Mouse (Mus musculus): ENCODE results near the gene Trpd52l3. TPM values are rescaled to one million over a fixed set of nuclear protein-coding genes. Genes with fewer than 3 reads are reported as not detected.
"Not testable (repeated sequence)": the region's sequence is repeated elsewhere in the genome, so short reads cannot be mapped to it uniquely, and the experiment has no call there.

Gene Trpd52l3
- not detected for total RNA-seq (2021)
- long read RNA-seq, experiment 1, result 0 reads
- long read RNA-seq, experiment 2, result 0 reads

DNA sequence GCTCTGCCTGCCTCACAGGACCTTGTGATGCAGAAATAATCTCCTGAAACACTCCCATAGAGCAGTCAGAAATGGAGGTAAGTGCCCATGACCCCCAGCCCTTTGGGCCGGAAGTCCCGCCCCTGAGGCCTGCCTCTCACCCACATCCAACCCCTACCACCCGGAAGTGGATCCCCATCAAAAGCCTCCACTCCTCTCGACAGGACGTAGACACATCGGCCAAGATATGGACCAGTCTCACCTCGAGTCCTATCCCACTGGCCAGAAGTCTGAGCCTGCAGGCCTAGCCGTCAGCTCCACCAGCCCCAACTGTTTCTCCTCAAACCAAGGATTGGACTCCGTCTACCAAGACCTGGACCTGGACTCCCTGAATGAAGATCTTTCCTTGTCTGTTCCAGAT lies at the start of gene Trpd52l3:
Trpd52l3 (plus strand) TSS at position 170 of the 400 bp plus-strand sequence.
- intact Hi-C loops (cut with DNase I), result no loop called here
- DNase-seq (ENCODE audit: low spot score in 2 of 2), result no peak

DNA sequence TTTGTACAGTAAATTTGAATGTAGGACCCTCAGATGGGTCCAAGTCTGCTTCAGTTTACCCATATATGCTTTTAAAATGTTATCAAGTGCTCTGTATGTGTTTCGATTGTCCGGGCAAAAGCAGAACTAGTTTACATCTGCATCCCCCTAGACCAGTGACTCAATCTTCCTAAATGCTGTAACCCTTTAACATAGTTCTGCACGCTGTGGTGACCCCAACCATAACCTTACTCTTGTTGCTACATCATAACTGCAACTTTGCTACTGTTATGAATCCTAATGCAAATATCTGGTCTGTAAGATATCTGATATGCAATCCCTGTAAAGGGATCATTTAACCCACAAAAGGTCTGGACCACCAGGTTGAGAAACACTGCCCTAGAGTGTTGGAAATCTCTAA lies 49.8 kb upstream of the Trpd52l3 start:
- intact Hi-C loops (cut with DNase I), result no loop called here
- no peak for DNase-seq (ENCODE audit: low spot score in 2 of 2)

DNA sequence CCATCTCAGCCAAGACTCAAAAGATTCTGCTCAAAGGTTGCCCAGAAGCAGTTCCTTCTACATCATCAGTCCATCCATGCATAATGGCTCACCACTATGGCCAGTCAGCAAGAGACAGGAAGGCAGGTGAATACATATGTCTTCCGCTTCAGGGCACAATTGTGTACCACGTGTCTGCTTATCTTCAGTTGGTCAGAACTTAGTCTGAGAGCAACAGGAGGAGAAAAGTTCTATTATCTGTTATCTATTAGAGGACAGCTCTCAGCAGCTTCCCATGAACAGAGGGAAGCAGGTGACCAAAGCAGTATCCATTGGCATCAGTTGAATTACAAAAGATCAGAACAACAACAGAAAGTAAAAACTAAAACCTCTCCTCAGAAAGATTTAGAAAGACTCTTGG lies 48.1 kb upstream of the Trpd52l3 start:
- no peak for DNase-seq (ENCODE audit: low spot score in 2 of 2)
- intact Hi-C loops (cut with DNase I), result no loop called here

DNA sequence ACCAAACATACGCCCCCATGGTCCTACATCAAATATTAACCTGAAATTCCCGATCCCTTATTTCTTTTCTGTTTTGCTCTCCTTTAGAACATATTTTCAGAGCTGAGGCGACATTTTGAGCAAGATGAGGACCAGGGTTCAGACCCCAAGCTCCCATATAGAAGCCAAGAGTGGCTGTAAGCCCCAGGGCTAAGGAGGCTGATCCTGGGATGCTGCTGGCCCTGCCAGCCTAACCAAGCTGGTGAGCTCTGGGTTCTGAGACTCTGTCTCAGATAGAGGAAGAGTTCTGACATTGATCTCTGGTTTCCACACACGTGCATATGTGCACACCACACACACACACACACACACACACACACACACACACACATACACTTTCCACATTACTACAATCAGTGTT lies 42.7 kb upstream of the Trpd52l3 start:
- intact Hi-C loops (cut with DNase I), result no loop called here
- DNase-seq (ENCODE audit: low spot score in 2 of 2), result no peak

DNA sequence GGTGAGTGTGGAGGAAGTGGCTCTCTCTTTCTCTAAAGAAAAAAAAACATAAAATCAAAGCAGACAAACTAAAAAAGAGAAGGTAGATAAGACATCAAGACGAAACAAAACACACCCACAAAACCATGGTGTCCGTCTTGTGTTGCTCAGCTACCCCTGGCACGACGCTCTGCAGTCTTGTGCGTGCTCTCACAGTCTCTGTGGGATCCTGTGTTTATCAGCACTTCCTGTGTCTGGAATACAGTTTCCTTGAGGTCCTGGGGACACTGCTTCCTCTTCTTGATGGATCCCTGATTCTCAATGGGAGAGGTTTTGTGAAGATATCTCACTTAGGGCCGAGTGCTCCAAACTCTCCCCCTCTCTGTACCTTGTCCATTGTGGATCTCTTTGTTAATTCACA lies 41.7 kb upstream of the Trpd52l3 start:
- intact Hi-C loops (cut with DNase I), result no loop called here
- DNase-seq (ENCODE audit: low spot score in 2 of 2), result no peak

DNA sequence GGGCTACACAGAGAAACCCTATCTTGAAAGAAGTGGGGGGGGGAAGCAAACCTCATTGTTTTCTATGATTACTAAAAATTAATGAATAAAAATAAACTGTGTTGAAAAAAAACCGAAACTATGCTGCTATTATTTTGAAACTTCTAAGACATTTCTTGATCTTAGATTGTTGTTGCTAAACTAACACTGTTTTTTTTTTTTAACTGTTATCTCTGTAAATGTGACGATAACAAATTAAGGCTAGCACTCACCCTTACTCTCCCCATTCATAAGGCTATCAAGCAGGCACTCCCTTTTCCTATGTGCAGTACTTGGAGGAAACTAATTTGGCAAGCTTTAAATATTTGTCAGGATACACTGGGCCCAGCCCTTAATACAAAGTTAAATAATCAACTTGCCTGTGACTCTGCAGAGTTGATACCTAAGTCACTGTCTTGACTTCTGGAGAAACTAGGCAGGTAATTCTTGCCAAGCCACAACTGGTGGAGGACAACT lies 39.9 kb upstream of the Trpd52l3 start:
- DNase-seq (ENCODE audit: low spot score in 2 of 2), result no peak
- intact Hi-C loops (cut with DNase I), result no loop called here

DNA sequence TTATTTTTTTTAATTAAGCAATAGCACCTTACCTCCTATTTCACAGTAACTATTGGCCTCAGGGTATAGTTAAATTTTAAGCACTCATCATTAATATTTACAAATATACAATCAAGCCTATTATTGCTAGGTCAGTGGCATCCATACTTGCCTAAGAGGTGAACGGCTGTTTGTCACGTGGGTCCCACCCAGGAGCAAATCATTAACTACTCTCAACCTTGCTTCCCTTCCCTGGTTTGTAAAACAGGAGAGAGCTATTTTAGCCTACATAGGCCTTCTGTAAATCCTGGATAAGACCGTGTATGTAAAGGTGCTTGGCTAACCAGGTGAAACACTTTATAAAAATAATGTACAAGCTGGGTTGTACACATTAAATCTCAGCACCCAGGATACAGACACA lies 35.6 kb upstream of the Trpd52l3 start:
- intact Hi-C loops (cut with DNase I), result no loop called here
- DNase-seq (ENCODE audit: low spot score in 2 of 2), result no peak

DNA sequence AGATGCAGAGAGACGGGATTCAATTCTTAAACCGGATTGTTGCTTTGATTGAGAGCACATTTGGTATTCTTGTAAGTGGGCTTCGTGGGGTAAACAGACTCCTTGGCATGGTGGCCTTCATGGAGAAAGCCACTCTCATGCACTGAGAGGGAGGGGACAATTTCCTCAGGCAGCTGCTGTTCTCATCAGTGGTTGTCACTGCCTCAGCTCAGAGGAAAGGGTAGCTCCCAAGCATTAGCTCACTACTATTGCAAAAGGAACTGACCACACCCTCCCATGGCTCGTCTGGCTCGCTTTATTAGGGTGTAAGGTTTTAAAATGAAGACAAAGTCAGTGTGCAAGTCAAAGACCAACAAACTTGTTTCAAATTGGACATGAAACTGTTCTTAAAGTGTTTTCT lies 30.2 kb upstream of the Trpd52l3 start:
- intact Hi-C loops (cut with DNase I), result no loop called here
- DNase-seq (ENCODE audit: low spot score in 2 of 2), result no peak

DNA sequence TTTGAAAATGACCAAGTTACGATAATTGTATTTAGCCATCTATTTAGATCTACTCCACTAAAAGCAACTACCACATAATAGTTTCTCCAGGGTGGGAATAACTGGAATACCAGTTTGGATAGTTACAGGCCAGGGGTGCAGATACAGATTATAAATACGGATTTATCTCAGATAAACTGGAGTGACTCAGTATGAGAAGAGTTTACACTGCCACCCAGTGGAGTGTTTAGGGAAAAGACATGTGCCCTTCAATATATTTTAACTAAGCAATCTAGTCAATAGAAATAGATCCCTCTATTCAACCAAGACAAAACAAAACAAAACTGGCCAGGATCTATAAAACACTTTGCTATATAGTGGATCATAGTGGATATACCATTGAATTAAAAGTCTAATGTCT lies 24.7 kb upstream of the Trpd52l3 start:
- intact Hi-C loops (cut with DNase I), result loop anchor here (2.0 to 5.0 kb wide), 2 partner anchors 152 to 297 kb away; no protein-coding TSS in a partner anchor
- DNase-seq (ENCODE audit: low spot score in 2 of 2), result peak; percentile 49 to 60

DNA sequence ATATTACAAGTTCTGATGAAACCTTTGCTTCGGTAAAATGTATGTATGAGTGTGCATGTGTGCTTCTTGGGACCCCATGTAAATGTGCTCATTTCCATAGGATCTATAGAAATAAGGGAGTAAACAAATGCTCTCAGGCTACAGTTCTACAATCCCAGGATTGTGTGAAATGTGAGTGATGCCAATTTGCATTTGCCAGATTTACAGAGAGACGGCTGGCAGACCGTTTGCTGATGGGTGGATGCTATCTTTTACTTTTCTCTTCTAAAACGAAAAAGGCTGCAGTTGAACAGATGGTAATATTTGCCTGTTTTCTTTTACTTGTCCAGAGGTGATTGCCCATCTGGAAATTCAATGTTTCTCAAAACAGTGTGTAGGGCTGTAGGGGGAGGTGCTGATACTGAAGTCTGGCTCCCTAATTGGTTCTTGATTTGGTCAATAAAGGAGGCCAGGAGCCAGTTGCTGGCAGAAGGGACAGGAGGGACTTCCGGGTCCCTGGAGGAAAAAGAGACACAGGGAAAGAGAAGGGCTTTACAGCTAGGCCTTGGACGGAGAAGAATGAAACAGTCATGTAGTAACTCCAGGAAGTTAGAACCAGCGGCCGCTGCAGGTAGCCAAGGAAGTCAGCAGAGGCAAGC lies 24.0 kb upstream of the Trpd52l3 start:
- DNase-seq (ENCODE audit: low spot score in 2 of 2), result no peak
- intact Hi-C loops (cut with DNase I), result loop anchor here (2.0 to 5.0 kb wide), 2 partner anchors 153 to 297 kb away; no protein-coding TSS in a partner anchor

DNA sequence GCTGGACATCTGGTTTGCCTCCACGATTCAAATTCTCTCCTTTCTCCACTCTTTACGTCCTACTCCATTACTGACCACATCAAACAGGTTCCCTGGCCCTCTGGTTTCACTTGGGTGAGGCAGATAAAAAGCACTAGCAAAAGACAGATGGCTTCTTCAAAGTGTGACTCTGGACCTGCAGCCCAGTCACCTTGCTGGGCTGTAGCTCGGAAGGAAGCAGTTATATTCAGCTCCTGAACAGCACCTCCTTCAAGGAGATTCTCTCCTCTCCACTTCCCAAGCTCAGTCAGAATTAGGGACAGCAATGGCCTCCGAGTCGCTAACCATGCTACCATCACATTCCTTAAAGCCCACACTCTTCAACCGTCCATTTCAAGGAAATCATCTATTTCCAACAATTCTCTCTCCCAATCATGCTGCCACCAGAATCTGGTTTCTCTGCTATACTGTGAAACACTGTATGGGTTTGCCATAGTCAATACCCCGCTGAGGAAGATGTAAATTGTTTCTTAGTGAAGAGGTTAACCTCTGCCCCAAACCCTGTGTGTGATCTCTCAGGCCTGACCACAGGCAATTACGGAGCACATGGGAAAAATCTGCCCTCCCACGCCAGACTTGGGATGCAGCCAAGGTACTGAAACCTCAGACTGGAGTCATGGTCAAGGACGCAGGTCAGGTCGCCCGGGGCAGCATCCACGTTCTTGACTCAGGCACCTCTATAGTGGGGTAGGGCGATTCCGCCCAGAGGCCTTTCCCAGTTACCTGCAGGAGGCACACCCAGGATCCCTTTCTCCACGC lies 19.2 kb upstream of the Trpd52l3 start:
- DNase-seq (ENCODE audit: low spot score in 2 of 2), result no peak
- intact Hi-C loops (cut with DNase I), result no loop called here

DNA sequence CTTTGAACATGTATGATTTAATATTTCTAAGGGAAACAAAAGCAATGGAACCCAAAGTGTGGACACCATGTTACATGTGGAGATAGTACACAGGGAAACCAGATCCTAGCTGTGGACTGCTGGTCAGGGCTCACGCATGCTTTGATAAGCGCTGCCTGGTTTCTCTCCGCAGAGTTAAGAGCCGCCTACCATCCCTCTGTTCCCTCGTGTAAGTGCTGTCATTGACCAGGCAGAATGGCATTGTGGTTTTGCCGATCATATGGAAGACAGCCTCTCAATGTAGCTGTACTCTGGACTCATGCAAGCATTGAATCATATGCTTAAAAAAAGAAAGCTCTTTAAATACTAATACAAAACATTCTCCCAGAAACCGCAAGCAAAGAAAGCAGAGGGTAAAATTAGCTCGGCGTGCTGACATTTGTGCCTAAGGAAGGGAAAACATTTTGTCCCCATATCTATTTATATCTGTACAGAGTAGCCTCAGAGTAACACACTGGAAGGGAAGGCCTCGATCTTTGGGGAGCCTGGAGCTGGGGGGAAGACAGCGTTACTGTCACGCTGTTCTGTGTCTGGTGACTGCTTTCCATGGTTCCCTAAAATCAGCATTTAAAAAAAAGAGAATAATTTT lies 17.0 kb upstream of the Trpd52l3 start:
- no peak for DNase-seq (ENCODE audit: low spot score in 2 of 2)
- intact Hi-C loops (cut with DNase I), result no loop called here

DNA sequence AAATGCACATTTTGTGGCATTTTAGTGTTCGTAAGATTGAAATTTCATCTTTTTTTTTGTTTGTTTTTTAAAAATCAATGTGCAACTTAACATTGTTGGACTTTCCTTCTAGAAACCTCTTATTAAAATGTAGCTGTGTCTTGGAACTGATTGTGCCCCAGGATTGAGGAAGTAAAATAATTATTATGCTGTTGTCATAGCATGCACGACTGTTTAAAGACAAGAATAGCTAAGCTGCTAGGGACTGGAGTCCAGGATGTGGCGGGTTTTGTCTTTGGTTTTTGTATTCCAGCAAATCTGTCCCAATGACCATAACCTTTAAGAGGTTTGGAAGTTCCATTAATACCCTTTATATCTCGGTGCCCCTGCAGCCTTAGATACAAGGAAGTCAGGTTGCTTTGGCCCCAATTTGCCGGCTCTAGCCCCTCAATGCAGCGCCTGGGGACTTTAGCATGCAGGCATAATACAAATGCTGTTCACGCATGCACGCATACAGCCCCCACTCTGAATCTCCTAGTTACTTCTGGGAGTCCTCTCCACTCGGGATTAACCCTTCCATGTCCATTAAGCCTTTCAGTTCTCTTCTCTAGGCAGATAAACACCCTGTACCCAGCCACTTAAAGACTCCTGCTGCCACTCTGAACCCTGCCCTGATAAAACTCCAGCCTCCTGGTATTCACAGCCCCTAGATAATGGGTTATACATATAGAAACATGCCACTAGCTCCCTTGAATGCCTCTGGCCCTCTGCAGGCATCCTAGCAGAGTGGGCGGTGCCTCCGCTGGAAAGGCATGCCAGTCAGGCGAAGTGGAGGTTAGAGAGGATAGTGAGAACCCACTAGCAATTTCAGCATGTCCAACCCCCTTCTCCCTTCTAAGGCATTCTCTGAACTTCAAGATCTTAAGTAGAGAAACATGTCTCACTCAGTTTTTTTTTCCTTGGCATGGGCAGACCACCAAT lies 2.9 kb upstream of the Trpd52l3 start:
- no peak for DNase-seq (ENCODE audit: low spot score in 2 of 2)
- intact Hi-C loops (cut with DNase I), result no loop called here

DNA sequence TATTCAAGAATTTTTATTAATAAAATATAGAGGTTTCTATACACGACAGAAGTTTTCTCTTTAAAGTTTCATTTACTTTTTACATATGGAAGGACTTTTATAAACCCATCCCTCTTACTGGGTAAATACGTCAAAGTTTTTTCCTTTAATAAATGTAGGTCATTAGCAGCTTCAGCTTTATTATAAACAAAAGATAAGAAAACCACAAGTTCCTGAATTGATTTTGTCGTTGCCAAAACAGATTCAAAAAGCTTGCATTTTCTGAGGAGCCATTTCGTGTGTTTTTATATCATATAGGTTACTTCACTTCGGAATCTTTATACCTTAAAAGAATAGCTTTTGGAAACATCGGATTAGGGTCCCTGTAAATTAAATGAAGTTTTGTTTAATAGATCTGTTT lies 2.0 kb upstream of the Trpd52l3 start:
- DNase-seq (ENCODE audit: low spot score in 2 of 2), result no peak
- intact Hi-C loops (cut with DNase I), result no loop called here

DNA sequence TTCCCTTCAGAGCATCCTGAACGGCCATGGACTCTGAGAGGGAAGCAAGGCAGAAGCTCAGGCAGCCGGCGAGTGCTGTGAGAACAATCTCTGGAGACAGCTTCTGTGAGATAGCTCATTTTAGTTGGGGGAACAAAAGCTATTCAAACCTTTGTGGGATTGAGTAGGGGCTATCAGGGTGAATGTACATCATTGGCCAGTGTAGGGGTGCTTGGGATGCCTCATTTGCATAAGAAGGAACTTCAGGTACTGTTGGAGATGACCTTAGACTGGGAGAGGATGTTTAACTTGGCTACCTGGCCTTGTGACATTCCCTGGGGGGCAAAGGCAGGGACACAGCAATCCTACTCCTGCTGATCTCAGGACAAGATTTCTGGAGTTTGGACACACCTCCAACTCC lies 2.8 kb downstream of the Trpd52l3 start:
- intact Hi-C loops (cut with DNase I), result no loop called here
- no peak for DNase-seq (ENCODE audit: low spot score in 2 of 2)

DNA sequence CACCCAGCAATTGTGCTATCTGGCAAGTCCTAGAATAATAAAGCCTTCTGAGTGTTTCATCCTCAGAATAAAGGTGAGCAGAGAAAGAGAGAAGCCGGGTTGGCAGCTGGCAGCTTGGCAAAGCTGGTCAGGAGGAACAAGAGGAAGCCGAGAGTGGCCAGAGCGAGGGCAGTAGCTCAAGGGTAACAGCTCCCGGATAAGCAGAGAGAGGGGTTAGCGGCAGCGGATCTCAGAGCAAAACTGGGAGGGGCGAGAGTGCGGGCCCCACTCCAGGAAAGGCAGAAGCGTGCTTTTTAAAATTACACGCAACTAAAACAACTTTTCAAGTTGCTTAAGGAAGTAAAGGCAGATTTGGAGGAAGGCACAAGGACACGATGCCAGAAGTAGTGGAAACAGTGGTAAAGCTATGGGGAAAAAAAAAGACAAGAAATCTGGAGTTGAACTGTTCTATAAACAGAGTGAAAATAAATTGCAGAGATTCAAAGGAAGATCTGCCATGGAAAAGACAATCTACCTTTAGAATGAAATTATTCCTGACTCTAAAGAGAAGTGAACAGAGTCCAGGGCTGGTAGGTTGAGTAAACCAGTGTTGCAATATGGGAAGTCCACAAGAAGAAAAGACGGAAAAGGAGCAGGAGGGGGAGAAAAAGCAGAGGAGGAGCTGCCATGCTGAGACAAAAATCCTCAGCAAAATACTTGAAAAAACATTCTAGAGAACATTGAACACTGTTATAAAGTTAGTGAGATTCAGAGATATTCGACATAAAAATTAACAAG lies 7.1 kb downstream of the Trpd52l3 start:
- intact Hi-C loops (cut with DNase I), result no loop called here
- no peak for DNase-seq (ENCODE audit: low spot score in 2 of 2)

DNA sequence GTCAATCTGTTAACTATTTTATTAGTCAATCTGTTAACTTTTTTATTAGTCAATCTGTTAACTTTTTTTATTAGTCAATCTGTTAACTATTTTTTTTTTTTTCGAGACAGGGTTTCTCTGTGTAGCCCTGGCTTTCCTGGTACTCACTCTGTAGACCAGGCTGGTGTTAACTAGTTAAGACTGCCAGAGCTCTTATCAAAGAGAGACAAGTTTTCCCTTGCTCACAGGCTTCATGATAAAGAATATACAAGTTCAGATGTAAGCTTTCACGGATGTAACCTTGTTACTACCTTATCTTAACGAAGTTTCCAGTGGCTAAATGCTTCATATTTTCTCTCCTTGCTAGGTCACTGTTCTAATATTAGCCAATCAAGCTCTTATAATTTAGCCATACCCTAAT lies 10.7 kb downstream of the Trpd52l3 start:
- no peak for DNase-seq (ENCODE audit: low spot score in 2 of 2)
- intact Hi-C loops (cut with DNase I), result no loop called here

DNA sequence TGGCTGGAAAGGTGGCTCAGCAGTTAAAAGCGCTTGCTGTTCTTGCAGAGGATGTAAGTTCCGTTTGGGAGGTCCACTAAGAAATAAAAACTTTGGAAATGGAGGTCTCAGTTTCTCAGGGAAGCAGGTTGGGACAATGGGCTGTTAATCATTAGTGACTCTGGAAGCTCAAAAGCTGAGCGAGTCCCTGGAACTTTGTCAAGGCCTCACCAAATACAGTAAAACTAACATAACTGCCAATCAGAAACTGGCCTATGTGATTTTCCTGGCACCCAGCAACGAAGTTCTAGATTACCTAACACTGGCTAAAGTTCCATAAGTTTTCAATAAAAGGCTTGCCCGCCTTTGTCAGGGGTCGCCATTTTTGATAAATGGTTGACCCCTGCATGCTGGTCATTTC lies 12.6 kb downstream of the Trpd52l3 start:
- intact Hi-C loops (cut with DNase I), result no loop called here
- no peak for DNase-seq (ENCODE audit: low spot score in 2 of 2)

DNA sequence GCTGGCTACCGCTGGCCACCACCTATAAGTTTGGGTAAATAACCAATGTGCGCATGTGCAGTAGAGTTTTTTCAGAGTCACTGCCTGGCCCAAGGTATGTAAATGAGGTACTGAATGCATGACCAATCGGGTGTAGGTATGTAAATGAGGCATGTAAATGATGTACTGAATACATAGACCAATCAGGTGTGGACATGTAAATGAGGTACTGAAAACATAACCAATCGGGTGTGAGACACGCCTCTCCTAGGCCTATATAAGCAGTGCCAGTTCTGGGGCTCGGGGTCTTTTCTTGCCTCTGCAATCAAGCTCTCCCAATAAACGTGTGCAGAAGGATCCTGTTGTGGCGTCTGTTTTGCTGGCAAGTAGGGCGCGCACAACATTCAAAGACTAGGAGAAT lies 19.8 kb downstream of the Trpd52l3 start:
- DNase-seq (ENCODE audit: low spot score in 2 of 2); intact Hi-C loops (cut with DNase I): not testable (repeated sequence)
